Mouse (Mus musculus): ENCODE data around the gene Idnk.
"Not testable (repeated sequence)": the region's sequence is repeated elsewhere in the genome, so short reads cannot be mapped to it uniquely, and the experiment has no call there.

The Idnk gene

GRCm38 (mm10) chr13:58131692-58132091 lies 25.8 kb upstream of the Idnk start:
- in situ Hi-C loops (cut with MboI; ENCODE audit: low sequenced_read_pairs): no loop called here

GRCm38 (mm10) chr13:58146603-58147002 lies 10.8 kb upstream of the Idnk start:
- in situ Hi-C loops (cut with MboI; ENCODE audit: low sequenced_read_pairs): not testable (repeated sequence)

GRCm38 (mm10) chr13:58147760-58148159 lies 9.7 kb upstream of the Idnk start:
- in situ Hi-C loops (cut with MboI; ENCODE audit: low sequenced_read_pairs): no loop called here

GRCm38 (mm10) chr13:58148256-58148831 lies 9.1 kb upstream of the Idnk start:
- in situ Hi-C loops (cut with MboI; ENCODE audit: low sequenced_read_pairs): no loop called here

GRCm38 (mm10) chr13:58149033-58149558 lies 8.4 kb upstream of the Idnk start:
- in situ Hi-C loops (cut with MboI; ENCODE audit: low sequenced_read_pairs): no loop called here

- in situ Hi-C loops (cut with MboI; ENCODE audit: low sequenced_read_pairs): loop anchor here (25.0 kb wide), 1 partner anchor 238 kb away; the partner anchor contains the start of gene 2210016F16Rik
These were observed 7.8 kb upstream of the Idnk start for GRCm38 (mm10) chr13:58149629-58150028.

GRCm38 (mm10) chr13:58150442-58150841 lies 7.0 kb upstream of the Idnk start:
- in situ Hi-C loops (cut with MboI; ENCODE audit: low sequenced_read_pairs): loop anchor here (25.0 kb wide), 1 partner anchor 237 kb away; the partner anchor contains the start of gene 2210016F16Rik

- in situ Hi-C loops (cut with MboI; ENCODE audit: low sequenced_read_pairs): loop anchor here (25.0 kb wide), 1 partner anchor 231 kb away; the partner anchor contains the start of gene 2210016F16Rik
These were observed 1.4 kb upstream of the Idnk start for GRCm38 (mm10) chr13:58156031-58156430.

GRCm38 (mm10) chr13:58157036-58157435 lies 413 bp upstream of the Idnk start:
- in situ Hi-C loops (cut with MboI; ENCODE audit: low sequenced_read_pairs): loop anchor here (25.0 kb wide), 1 partner anchor 230 kb away; the partner anchor contains the start of gene 2210016F16Rik

GRCm38 (mm10) chr13:58158099-58158912 lies 857 bp downstream of the Idnk start:
- in situ Hi-C loops (cut with MboI; ENCODE audit: low sequenced_read_pairs): loop anchor here (25.0 kb wide), 1 partner anchor 229 kb away; the partner anchor contains the start of gene 2210016F16Rik

- in situ Hi-C loops (cut with MboI; ENCODE audit: low sequenced_read_pairs): loop anchor here (25.0 kb wide), 1 partner anchor 227 kb away; the partner anchor contains the start of gene 2210016F16Rik
These were observed 3.3 kb downstream of the Idnk start for GRCm38 (mm10) chr13:58160761-58161160.

- in situ Hi-C loops (cut with MboI; ENCODE audit: low sequenced_read_pairs): loop anchor here (25.0 kb wide), 1 partner anchor 224 kb away; the partner anchor contains the start of gene 2210016F16Rik
These were observed 5.9 kb downstream of the Idnk start for GRCm38 (mm10) chr13:58163343-58163742.

GRCm38 (mm10) chr13:58168119-58168518 lies 10.7 kb downstream of the Idnk start:
- in situ Hi-C loops (cut with MboI; ENCODE audit: low sequenced_read_pairs): loop anchor here (25.0 kb wide), 1 partner anchor 219 kb away; the partner anchor contains the start of gene 2210016F16Rik

GRCm38 (mm10) chr13:58176105-58176504 lies 18.7 kb downstream of the Idnk start:
- in situ Hi-C loops (cut with MboI; ENCODE audit: low sequenced_read_pairs): no loop called here

- in situ Hi-C loops (cut with MboI; ENCODE audit: low sequenced_read_pairs): no loop called here
These were observed 20.2 kb downstream of the Idnk start for GRCm38 (mm10) chr13:58177511-58178208.

GRCm38 (mm10) chr13:58181607-58182551 lies 24.4 kb downstream of the Idnk start:
- in situ Hi-C loops (cut with MboI; ENCODE audit: low sequenced_read_pairs): no loop called here

- in situ Hi-C loops (cut with MboI; ENCODE audit: low sequenced_read_pairs): no loop called here
These were observed 26.7 kb downstream of the Idnk start for GRCm38 (mm10) chr13:58184111-58184510.

GRCm38 (mm10) chr13:58186281-58186680 lies 28.8 kb downstream of the Idnk start:
- in situ Hi-C loops (cut with MboI; ENCODE audit: low sequenced_read_pairs): loop anchor here (5.0 kb wide), 1 partner anchor 46 kb away; no protein-coding TSS in a partner anchor

- in situ Hi-C loops (cut with MboI; ENCODE audit: low sequenced_read_pairs): loop anchor here (5.0 kb wide), 1 partner anchor 45 kb away; no protein-coding TSS in a partner anchor
These were observed 30.3 kb downstream of the Idnk start for GRCm38 (mm10) chr13:58187751-58188150.
